Mouse (Mus musculus) midbrain, embryonic 14.5 days (tissue): Measurements from ENCODE around the gene Rbms1. TPM values are rescaled to one million over a fixed set of nuclear protein-coding genes. Genes with fewer than 3 reads are reported as not detected.
"Not testable (repeated sequence)": the region's sequence is repeated elsewhere in the genome, so short reads cannot be mapped to it uniquely, and the experiment has no call there.

Source experiments
- ATAC-seq: fragments of 200-750 bp; cut with Nextera tagmentation; 2 replicates; pipeline ENCODE4 v1.8.0; 2017; ENCODE audit warnings: moderate number of reproducible peaks, moderate library complexity; ENCODE audit not compliant: low FRiP score, low TSS enrichment
- DNase-seq: peaks from one replicate; pipeline ENCODE4 v3.0.0-alpha.2; 2015
- H3K27ac ChIP-seq: fragments of 300-500 bp; sonication (generic); replicated peaks from 2 replicates; pipeline ENCODE4 v1.5.1; 2014; ENCODE audit warnings: mild to moderate bottlenecking, low read depth, low read length, moderate library complexity
- H3K27me3 ChIP-seq: fragments of 300-500 bp; sonication (generic); 2 replicates; pipeline ENCODE4 v1.6.1; 2014; ENCODE audit warnings: low read length, control low read depth, mixed read lengths; ENCODE audit not compliant: control insufficient read depth, insufficient read depth
- H3K36me3 ChIP-seq: fragments of 300-500 bp; sonication (generic); 2 replicates; pipeline ENCODE4 v1.6.1; 2014; ENCODE audit warnings: low read length, control low read depth; ENCODE audit not compliant: control insufficient read depth, insufficient read depth
- H3K4me1 ChIP-seq: fragments of 300-500 bp; sonication (generic); 2 replicates; pipeline ENCODE4 v1.6.1; 2014; ENCODE audit warnings: mild to moderate bottlenecking, antibody characterized with exemption, low read length, control low read depth; ENCODE audit not compliant: control insufficient read depth, insufficient read depth
- H3K4me2 ChIP-seq: fragments of 300-500 bp; sonication (generic); 2 replicates; pipeline ENCODE4 v1.6.1; 2014; ENCODE audit warnings: mild to moderate bottlenecking, low read length, moderate library complexity
- H3K4me3 ChIP-seq: fragments of 300-500 bp; sonication (generic); replicated peaks from 2 replicates; pipeline ENCODE4 v1.5.1; 2014; ENCODE audit warnings: low read depth, low read length
- H3K9ac ChIP-seq: fragments of 300-500 bp; sonication (generic); replicated peaks from 2 replicates; pipeline ENCODE4 v1.6.1; 2014; ENCODE audit warnings: mild to moderate bottlenecking, low read length, moderate library complexity
- H3K9me3 ChIP-seq: fragments of 300-500 bp; sonication (generic); 2 replicates; pipeline ENCODE4 v1.6.1; 2016; ENCODE audit warnings: low read length, control low read depth, mixed read lengths; ENCODE audit not compliant: control insufficient read depth
- WGBS: fragments of 180-500 bp; shearing (Covaris S2); extraction: QIAGEN DNeasy Blood & Tissue Kit; methylation state at CpG from one replicate; pipeline ENCODE4 v1.1.7; 2014; 5-methylcytosine and 5-hydroxymethylcytosine counted together
- polyA plus RNA-seq: library from polyadenylated mRNA; unstranded; fragments of >200 nt; fragmentation: Nextera tagmentation; extraction: Ambion mirVana; gene quantifications from 2 replicates; pipeline ENCODE4 v1.2.1, GENCODE M21; 2014

The Rbms1 gene
- polyA plus RNA-seq, 1 experiment from 2014 or later = 41.1 TPM

DNA sequence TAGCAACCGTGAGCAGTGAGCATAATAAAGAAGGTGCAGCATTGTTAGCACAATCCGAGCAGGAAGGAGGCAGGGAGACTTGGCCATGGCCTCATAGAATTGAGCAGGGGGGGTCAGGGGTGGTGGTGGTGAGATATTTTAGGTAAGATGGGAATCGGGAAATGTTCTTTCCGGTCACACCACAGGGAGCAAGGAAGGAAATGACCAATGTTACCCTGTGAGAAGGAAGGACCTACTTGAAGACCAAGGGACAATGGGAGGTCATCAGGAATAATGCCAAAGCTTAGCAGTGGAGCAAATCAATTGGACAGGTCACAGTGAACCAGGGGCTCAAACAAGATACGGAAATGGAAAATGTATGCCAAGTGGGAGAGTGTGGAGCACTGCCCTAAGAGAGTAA lies 124.1 kb downstream of the Rbms1 start:
- Histone ChIP-seq H3K27me3 (no peaks in the 10 kb centered on the region), H3K9me3 (no peaks in the 10 kb centered on the region), H3K4me1 (0 out of 2 replicates have a peak, but pooled peaks cover 9% of the 10 kb centered on the region), H3K9ac (no peak overlapping the region), H3K4me2 (no peak overlapping the region), H3K36me3 (no peaks in the 10 kb centered on the region), H3K27ac (no peak overlapping the region), H3K4me3 (no peak overlapping the region)
- WGBS = 45% methylated on average over 5 of the region's 5 CpGs
- ATAC-seq (no peak), DNase-seq (no peak)

DNA sequence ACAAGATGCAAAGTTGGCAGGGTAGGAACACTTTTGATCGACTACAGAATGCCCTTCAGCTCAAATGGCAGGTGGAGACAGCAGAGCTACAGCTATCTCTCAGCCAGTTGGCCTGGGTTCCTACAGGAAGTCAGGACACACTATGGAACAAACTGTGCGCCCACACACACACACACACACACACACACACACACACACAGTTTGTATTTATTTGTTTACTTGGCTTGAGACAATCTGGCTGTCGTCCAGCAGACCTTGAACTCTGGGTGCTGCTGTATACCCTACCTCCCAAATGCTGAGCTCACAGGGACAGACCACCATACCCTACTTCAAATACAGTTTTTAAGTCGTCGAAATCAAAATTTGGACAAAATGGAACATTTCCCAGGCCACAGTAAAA lies 125.4 kb downstream of the Rbms1 start:
- no peaks in the 10 kb centered on the region for H3K36me3 ChIP-seq
- H3K4me1 ChIP-seq = peaks cover 9% of the 10 kb centered on the region; the same call in 1 of the 2 replicates
- DNase-seq (no peak), ATAC-seq (no peak)
- no peaks in the 10 kb centered on the region for H3K27me3 ChIP-seq
- H3K9me3 ChIP-seq = no peaks in the 10 kb centered on the region
- no peak overlapping the region for H3K9ac ChIP-seq
- 86% methylated on average over 5 of the region's 5 CpGs for WGBS
- no peak overlapping the region for H3K4me2 ChIP-seq
- no peak overlapping the region for H3K27ac ChIP-seq
- no peak overlapping the region for H3K4me3 ChIP-seq

DNA sequence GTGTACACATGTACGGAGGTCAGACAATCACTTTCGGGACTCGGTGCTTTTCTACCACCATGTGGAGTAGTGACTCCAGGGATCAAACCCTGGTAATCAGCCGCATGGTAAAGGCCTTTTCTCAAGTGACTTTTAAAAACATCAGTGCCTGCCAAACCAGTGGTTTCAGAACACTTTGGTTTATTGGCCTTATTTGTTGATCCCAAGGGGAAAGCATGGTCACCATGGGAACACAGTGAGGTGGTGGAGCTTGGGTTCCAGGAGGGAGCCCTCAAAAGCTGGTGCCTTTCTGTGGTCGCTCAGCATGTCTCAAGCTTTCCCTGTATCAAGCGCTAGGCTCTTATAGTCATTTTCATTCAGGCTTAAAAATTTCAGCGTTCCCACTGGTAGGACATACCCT lies 126.8 kb downstream of the Rbms1 start:
- 94% methylated on average over 7 of the region's 7 CpGs for WGBS
- DNase-seq (no peak), ATAC-seq (no peak)
- H3K36me3 ChIP-seq = no peaks in the 10 kb centered on the region
- H3K27ac ChIP-seq = no peak overlapping the region
- no peaks in the 10 kb centered on the region for H3K27me3 ChIP-seq
- H3K9ac ChIP-seq = no peak overlapping the region
- no peak overlapping the region for H3K4me2 ChIP-seq
- H3K4me3 ChIP-seq = no peak overlapping the region
- H3K9me3 ChIP-seq = no peaks in the 10 kb centered on the region
- H3K4me1 ChIP-seq = peaks cover 20% of the 10 kb centered on the region; the same call in 1 of the 2 replicates

DNA sequence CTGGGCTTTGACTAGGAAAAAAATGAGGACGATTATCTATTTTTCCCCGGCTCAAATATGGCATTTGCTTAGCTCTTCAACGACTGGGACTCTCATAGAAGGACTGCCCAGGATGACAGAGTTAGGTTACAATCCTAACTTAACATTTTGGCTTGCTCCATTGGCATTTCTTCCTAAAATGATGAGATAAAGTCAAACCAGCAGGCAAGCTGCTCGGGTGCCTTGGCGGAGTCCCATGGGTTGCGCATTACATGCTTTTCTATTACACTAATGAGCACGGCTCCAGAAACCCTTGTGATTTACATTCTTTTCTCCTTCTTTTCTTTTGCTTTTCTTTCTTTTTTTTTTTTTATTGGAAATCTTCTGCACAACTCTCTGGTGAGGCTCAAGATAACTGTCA lies 128.7 kb downstream of the Rbms1 start:
- H3K36me3 ChIP-seq = no peaks in the 10 kb centered on the region
- ATAC-seq = no peak
- no peak overlapping the region for H3K9ac ChIP-seq
- peaks cover 22% of the 10 kb centered on the region; the same call in 1 of the 2 replicates for H3K4me1 ChIP-seq
- no peak overlapping the region for H3K4me3 ChIP-seq
- H3K27ac ChIP-seq = no peak overlapping the region
- no peaks in the 10 kb centered on the region for H3K27me3 ChIP-seq
- no peak for DNase-seq
- 66% methylated on average over 7 of the region's 7 CpGs for WGBS
- H3K4me2 ChIP-seq = no peak overlapping the region
- H3K9me3 ChIP-seq = no peaks in the 10 kb centered on the region

DNA sequence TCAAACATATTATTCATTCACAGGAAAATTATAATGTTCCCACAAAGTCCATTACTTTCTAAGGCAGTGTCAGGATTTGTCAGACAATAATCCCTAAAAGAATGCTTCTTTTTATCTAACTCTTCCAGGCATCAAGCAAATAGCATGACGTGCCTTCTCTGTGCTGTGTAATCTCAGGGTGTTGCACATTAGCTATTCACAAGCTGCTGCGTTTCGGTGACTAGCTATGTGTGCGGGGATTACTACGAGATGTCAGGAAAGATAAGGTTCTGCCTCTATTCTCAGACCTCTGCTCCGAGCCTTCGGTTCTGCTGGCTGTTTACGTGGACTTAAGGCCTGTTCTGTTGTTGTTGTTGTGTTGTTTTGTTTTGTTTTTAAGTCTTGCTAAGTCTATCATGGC lies 130.7 kb downstream of the Rbms1 start:
- no peak overlapping the region for H3K4me2 ChIP-seq
- H3K36me3 ChIP-seq = no peaks in the 10 kb centered on the region
- no peak overlapping the region for H3K4me3 ChIP-seq
- no peak overlapping the region for H3K27ac ChIP-seq
- H3K4me1 ChIP-seq = peaks cover 22% of the 10 kb centered on the region; the same call in 1 of the 2 replicates
- no peak overlapping the region for H3K9ac ChIP-seq
- H3K9me3 ChIP-seq = no peaks in the 10 kb centered on the region
- peak; percentile 46 for DNase-seq
- no peak; the same call in 1 of the 2 replicates for ATAC-seq
- H3K27me3 ChIP-seq = no peaks in the 10 kb centered on the region
- WGBS = 19% methylated on average over 8 of the region's 8 CpGs

DNA sequence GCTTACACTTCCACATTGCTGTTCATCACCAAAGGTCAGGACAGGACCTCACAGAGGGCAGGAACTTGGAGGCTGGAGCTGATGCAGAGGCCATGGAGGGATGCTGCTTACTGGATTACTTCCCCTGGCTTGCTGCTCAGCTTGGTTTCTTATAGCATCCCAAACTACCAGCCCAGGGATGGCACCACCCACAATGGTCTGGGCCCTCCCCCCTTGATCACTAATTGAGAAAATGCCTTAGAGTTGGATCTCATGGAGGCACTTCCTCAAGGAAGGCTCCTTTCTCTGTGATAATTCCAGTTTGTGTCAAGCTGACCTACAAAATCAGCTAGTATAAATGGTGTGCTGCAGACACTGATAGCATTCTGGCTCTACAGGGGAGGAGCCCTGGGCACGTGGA lies 132.5 kb downstream of the Rbms1 start:
- not testable (repeated sequence) for H3K9me3 ChIP-seq, ATAC-seq, H3K4me3 ChIP-seq, H3K9ac ChIP-seq, H3K4me2 ChIP-seq, H3K27me3 ChIP-seq, H3K36me3 ChIP-seq, H3K27ac ChIP-seq, DNase-seq
- H3K4me1 ChIP-seq = peaks cover 18% of the 10 kb centered on the region; the same call in 1 of the 2 replicates
- WGBS = 31% methylated on average over 1 of the region's 1 CpGs

DNA sequence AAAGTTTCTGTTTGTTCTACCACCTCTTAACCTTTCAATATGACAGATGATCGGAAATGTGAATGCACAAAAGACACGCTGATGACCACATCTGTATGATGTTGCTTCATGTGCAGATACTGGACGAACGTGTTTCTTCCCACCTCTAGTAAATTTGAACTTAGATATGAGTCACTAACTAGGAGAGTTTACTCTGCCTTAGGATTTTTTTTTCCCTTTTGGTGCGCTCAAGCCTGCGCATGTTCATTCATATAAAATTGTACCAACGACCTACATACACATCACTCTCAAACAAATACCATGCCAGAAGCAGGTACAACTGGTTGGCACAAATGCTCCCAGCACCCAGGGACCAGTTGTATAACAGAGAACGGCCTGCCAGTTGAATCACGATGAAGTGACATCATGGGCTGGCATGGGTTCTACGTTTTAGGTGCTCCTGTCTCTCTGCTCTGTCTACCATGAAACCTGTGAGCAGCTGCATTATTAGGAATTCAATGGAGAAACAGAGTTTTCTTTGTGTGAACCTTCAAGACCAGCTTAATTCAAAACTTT lies 134.0 kb downstream of the Rbms1 start:
- WGBS = 87% methylated on average over 10 of the region's 10 CpGs
- no peak overlapping the region for H3K27ac ChIP-seq
- no peak for DNase-seq

DNA sequence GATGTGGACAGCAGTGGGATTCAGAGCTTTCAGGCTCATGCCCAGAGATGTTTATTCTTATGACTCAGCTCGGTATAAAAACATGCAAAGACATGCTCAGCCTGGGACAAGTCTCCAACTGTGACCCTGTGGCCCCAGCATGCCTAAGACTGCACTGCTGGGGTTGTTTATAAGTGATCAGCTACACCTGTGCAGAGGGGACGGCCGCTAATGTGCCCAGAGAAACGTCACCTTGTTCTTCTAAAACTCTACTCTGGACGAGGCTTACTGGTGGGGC lies 135.9 kb downstream of the Rbms1 start:
- no peak overlapping the region for H3K9ac ChIP-seq
- no peak overlapping the region for H3K4me2 ChIP-seq
- H3K27me3 ChIP-seq = no peaks in the 10 kb centered on the region
- ATAC-seq (no peak), DNase-seq (no peak)
- no peak overlapping the region for H3K27ac ChIP-seq
- H3K4me3 ChIP-seq = no peak overlapping the region
- H3K36me3 ChIP-seq = no peaks in the 10 kb centered on the region
- no peaks in the 10 kb centered on the region for H3K9me3 ChIP-seq
- H3K4me1 ChIP-seq = peaks cover 11% of the 10 kb centered on the region; the same call in 1 of the 2 replicates
- WGBS = 89% methylated on average over 5 of the region's 5 CpGs

More for the DNA sequence above, 134.0 kb downstream of the Rbms1 start:
- no peaks in the 10 kb centered on the region for H3K27me3 ChIP-seq
- peaks cover 16% of the 10 kb centered on the region; the same call in 1 of the 2 replicates for H3K4me1 ChIP-seq
- no peak for ATAC-seq
- no peak overlapping the region for H3K4me2 ChIP-seq
- H3K9ac ChIP-seq = no peak overlapping the region
- H3K36me3 ChIP-seq = no peaks in the 10 kb centered on the region
- H3K4me3 ChIP-seq = no peak overlapping the region
- no peaks in the 10 kb centered on the region for H3K9me3 ChIP-seq

DNA sequence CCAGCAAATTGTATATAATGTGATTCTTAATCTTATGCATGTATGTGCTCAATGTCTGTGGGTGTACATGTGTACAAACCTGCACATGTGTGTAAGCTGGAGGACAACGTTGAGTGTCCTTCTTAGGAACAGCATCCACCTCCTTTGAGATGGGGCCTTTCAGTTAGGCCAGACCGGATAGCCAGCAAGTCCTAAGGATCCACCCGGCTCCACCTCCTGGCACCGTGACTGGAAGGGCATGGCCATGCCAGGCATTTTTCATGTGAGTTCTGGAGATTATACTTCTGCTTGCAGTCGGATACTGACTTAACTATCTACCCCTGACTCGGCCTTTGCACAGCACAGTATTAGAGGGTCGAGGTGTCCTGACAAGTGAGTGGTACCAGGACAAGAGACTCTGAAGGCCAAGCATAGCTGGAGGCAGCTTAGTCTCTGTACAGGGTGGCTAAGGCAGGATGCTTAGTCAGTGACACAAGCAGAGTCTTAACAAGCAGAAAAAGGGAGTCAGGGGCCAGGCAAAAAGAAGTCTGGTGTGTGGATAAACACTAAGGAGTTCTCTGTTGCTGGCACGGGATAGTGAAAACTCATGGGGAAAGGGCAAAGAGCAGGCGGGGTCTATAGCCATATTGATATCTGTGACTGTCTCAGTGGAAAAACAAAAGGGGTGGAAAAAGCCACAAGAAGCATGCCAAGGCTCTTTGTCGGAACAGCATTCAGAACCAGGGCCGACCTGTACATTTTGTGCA lies 136.4 kb downstream of the Rbms1 start:
- H3K9me3 ChIP-seq = no peaks in the 10 kb centered on the region
- DNase-seq = no peak
- H3K4me3 ChIP-seq = no peak overlapping the region
- no peaks in the 10 kb centered on the region for H3K36me3 ChIP-seq
- H3K27me3 ChIP-seq = no peaks in the 10 kb centered on the region
- no peak overlapping the region for H3K27ac ChIP-seq
- no peak overlapping the region for H3K9ac ChIP-seq
- H3K4me1 ChIP-seq = peaks cover 6% of the 10 kb centered on the region; the same call in 1 of the 2 replicates
- ATAC-seq = no peak
- WGBS = 90% methylated on average over 11 of the region's 11 CpGs
- no peak overlapping the region for H3K4me2 ChIP-seq
